Mouse (Mus musculus) bone marrow, adult 2 months (tissue): Measurements from ENCODE around the gene Aars.
"Not testable (repeated sequence)": the region's sequence is repeated elsewhere in the genome, so short reads cannot be mapped to it uniquely, and the experiment has no call there.

ENCODE experiments used
- CTCF ChIP-seq: fragments of 200-500 bp; IDR thresholded peaks from 2 replicates; pipeline ENCODE4 v1.5.1; 2011; ENCODE audit warnings: low read length, control low read depth; ENCODE audit not compliant: control insufficient read depth, insufficient read depth
- POLR2A ChIP-seq: fragments of 200-500 bp; IDR thresholded peaks from 2 replicates; pipeline ENCODE4 v1.6.1; 2011; ENCODE audit warnings: low read depth, mild to moderate bottlenecking, control low read depth, low read length, borderline replicate concordance; ENCODE audit not compliant: control insufficient read depth

GRCm38 (mm10) chr8:111026609-111027008 is 6.3 kb upstream of the Aars start:
- not testable (repeated sequence) for TF ChIP-seq CTCF, POLR2A
